Mouse (Mus musculus): ENCODE results near the gene Gipc3.

DNA sequence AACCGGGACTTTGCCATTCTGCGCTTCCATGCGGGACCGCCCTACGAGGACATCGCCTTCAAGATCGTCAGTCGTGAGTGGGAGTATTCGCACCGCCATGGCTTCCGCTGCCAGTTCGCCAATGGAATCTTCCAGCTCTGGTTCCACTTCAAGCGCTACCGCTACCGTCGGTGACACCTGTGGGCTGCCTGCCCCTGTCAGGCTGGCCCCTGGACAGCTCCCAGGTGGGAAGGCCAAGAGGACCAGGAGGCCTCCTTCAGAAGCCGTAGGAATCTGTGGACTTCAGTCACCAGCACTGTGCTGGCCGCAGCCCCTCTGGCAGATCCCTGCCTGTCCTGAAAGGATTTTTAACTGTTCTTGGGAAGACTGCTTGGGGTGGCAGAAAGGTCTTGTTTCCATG is 17.3 kb downstream of the Gipc3 start:
- no peak for TF ChIP-seq CTCF (IDR thresholded peaks at IDR 0.05; ENCODE audit: low read depth)
- TF ChIP-seq EP300 (IDR thresholded peaks at IDR 0.05; ENCODE audit: low read depth) = no peak

Measured in liver, embryonic 14.5 days (tissue).